Mouse (Mus musculus) intestine, embryonic 14.5 days (tissue): Measurements from ENCODE around the gene Cdk6. TPM values are rescaled to one million over a fixed set of nuclear protein-coding genes. Genes with fewer than 3 reads are reported as not detected.
"Not testable (repeated sequence)": the region's sequence is repeated elsewhere in the genome, so short reads cannot be mapped to it uniquely, and the experiment has no call there.

Source experiments
- ATAC-seq: fragments of 200-750 bp; cut with Nextera tagmentation; replicated peaks from 2 replicates; pipeline ENCODE4 v1.8.0; 2017; ENCODE audit warnings: low read depth, moderate number of reproducible peaks, moderate TSS enrichment, moderate library complexity; ENCODE audit not compliant: low FRiP score, low TSS enrichment
- DNase-seq: peaks from one replicate; pipeline ENCODE4 v3.0.0-alpha.2; 2018; ENCODE audit warnings: low spot score
- H3K27ac ChIP-seq: fragments of 300-500 bp; sonication (generic); 2 replicates; pipeline ENCODE4 v1.5.1; 2014; ENCODE audit warnings: low read depth, mild to moderate bottlenecking, control low read depth
- H3K27me3 ChIP-seq: fragments of 300-500 bp; sonication (generic); replicated peaks from 2 replicates; pipeline ENCODE4 v1.6.1; 2014; ENCODE audit warnings: low read length, control low read depth; ENCODE audit not compliant: control insufficient read depth, insufficient read depth
- H3K36me3 ChIP-seq: fragments of 300-500 bp; sonication (generic); 2 replicates; pipeline ENCODE4 v1.6.1; 2014; ENCODE audit warnings: low read length, control low read depth; ENCODE audit not compliant: control insufficient read depth, insufficient read depth
- H3K4me1 ChIP-seq: fragments of 300-500 bp; sonication (generic); replicated peaks from 2 replicates; pipeline ENCODE4 v1.6.1; 2014; ENCODE audit warnings: low read length, control low read depth, mixed read lengths; ENCODE audit not compliant: control insufficient read depth, insufficient read depth
- H3K4me2 ChIP-seq: fragments of 300-500 bp; sonication (generic); 2 replicates; pipeline ENCODE4 v1.6.1; 2014; ENCODE audit warnings: low read length
- H3K4me3 ChIP-seq: fragments of 300-500 bp; sonication (generic); 2 replicates; pipeline ENCODE4 v1.5.1; 2014; ENCODE audit warnings: low read depth, low read length, control low read depth, mixed read lengths
- H3K9ac ChIP-seq: fragments of 300-500 bp; sonication (generic); 2 replicates; pipeline ENCODE4 v1.6.1; 2014; ENCODE audit warnings: mild to moderate bottlenecking, low read length
- H3K9me3 ChIP-seq: fragments of 300-500 bp; sonication (generic); 2 replicates; pipeline ENCODE4 v1.6.1; 2016; ENCODE audit warnings: low read length, control low read depth; ENCODE audit not compliant: control insufficient read depth
- WGBS: fragments of 180-500 bp; shearing (Covaris S2); extraction: QIAGEN DNeasy Blood & Tissue Kit; methylation state at CpG from one replicate; pipeline ENCODE4 v1.1.7; 2014; 5-methylcytosine and 5-hydroxymethylcytosine counted together
- polyA plus RNA-seq: library from polyadenylated mRNA; unstranded; fragments of >200 nt; fragmentation: Nextera tagmentation; extraction: Ambion mirVana; gene quantifications from 2 replicates; pipeline ENCODE4 v1.2.1, GENCODE M21; 2014

Cdk6 gene
- polyA plus RNA-seq, 1 experiment from 2014 or later: 41.3 TPM

DNA sequence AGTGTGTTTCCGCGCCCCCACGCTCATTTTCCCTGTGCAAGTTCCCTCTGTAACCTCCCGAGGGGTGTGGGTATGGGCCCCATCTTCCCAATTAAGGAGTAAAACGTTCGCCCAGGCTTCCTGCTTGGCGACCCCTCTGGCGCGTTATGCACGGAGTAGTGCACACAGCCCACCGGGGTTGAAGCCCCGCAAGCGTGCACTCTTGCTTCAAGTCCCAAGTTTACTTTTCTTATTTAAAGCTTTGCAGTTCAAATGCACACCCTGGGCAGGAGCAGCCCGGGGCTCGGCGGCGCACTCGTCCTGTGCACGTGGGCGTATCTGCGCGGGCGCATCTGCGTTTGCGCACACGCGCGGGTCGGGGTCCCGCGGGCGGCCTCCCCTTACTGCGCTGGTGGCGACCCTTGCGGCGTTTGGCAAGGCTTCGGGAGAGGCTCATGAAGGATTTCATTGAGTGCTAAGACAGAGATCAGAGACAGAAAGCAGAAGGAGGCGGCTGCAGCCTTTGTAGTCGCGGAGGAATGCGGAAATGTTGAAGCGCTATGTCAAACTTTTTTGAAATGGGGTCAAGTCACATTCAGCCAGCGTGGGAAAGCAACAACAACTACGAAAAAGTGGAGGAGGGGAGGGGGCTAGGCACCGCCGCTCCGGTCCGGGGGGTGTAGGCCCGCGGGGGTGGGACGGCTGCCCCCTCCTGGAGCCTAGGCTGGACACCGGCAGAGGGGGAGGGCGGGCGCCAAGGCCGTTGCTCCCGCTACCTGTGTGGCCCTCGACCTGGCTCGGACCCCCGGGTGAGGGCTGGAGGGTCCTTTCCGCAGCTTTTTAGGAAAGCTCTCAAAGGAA lies 866 bp downstream of the Cdk6 start:
- ATAC-seq (peak; percentile 54), DNase-seq (peak; percentile 87)
- H3K4me2 ChIP-seq: peak overlapping the region; percentile 85
- WGBS: under 1% methylated on average over 59 of the region's 60 CpGs
- no peaks in the 10 kb centered on the region for H3K27me3 ChIP-seq
- no peaks in the 10 kb centered on the region for H3K36me3 ChIP-seq
- H3K9me3 ChIP-seq: no peaks in the 10 kb centered on the region
- peaks cover 4% of the 10 kb centered on the region; the same call in 1 of the 2 replicates for H3K4me1 ChIP-seq
- peak overlapping the region; percentile 79 for H3K9ac ChIP-seq
- peak overlapping the region; percentile 65 for H3K4me3 ChIP-seq
- H3K27ac ChIP-seq: peak overlapping the region; percentile 88

DNA sequence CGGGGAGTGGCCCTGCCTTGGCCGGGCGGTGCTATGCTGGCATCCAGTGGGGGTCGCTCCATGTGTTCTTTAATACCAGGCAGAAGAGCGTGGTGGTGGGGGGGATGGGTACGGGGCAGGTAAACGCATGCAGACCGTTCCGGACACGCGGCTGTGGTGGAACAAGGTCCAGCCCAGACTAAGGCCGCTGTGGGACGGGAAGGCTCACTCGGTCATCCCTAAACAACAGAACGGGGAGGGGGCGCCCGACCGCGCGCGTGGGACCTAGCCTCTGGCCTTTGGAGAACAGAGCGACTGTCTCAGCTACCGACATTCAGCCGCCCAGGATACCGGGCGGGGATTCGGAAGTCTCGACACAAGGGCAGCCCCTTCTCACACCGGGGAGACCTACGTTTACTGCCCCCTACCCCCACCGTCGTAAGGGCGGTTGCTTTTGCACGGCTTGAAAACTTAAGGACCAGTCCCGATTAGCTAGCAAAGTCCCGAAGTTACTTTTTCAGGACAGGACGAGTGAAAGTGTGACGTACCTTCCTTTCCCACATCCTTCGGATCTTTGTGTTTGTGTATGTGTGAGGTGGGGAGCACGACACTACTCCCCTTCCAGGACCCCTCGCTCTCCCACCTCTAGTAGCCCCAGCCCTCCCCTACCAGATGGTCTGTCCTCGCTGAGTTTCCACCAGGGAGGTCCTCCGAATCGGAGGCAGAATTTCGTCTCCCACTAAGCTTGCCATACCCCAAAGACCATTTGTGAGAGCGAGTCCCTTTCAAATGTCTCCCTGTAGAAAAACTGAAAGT lies 1.7 kb downstream of the Cdk6 start:
- Histone ChIP-seq H3K4me3 (peak overlapping the region; percentile 65), H3K9ac (peak overlapping the region; percentile 79), H3K27me3 (no peaks in the 10 kb centered on the region), H3K36me3 (no peaks in the 10 kb centered on the region), H3K27ac (peak overlapping the region; percentile 88), H3K4me2 (peak overlapping the region; percentile 85), H3K4me1 (peaks cover 4% of the 10 kb centered on the region; the same call in 1 of the 2 replicates), H3K9me3 (no peaks in the 10 kb centered on the region)
- WGBS: under 1% methylated on average over 46 of the region's 46 CpGs
- DNase-seq: peak; percentile 87
- ATAC-seq: peak; percentile 54

DNA sequence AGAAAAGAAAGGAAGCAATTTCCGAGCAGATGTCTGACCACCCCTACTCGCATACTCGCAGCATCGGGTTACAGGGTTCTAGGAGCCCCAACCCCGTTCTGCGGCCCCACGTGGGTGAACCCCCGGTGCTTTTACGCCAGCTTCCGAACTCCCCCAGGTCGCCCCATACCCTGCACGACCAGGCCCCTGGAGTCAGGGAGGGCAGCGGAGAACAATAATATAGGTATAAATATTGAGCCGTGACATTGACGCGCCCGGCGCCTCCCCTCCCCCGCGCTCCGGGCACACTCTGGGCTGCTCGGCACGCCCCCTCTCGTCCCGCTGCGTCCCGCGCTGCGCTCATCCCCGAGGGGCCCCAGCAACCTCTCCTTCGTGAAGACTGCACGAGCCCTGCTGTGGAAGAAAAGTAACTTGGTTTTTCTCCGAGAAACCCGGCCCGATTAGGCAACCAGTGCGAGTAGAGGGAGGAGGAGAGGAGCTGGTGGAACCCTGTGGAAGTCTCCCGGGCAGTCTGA lies 2.3 kb downstream of the Cdk6 start:
- no peaks in the 10 kb centered on the region for H3K9me3 ChIP-seq
- no peaks in the 10 kb centered on the region for H3K36me3 ChIP-seq
- WGBS: under 1% methylated on average over 37 of the region's 37 CpGs
- peak overlapping the region; percentile 88 for H3K27ac ChIP-seq
- H3K27me3 ChIP-seq: no peaks in the 10 kb centered on the region
- peak overlapping the region; percentile 79 for H3K9ac ChIP-seq
- H3K4me1 ChIP-seq: peaks cover 4% of the 10 kb centered on the region; the same call in 1 of the 2 replicates
- H3K4me3 ChIP-seq: peak overlapping the region; percentile 65
- peak overlapping the region; percentile 85 for H3K4me2 ChIP-seq
- DNase-seq (peak; percentile 87), ATAC-seq (peak; percentile 63)

DNA sequence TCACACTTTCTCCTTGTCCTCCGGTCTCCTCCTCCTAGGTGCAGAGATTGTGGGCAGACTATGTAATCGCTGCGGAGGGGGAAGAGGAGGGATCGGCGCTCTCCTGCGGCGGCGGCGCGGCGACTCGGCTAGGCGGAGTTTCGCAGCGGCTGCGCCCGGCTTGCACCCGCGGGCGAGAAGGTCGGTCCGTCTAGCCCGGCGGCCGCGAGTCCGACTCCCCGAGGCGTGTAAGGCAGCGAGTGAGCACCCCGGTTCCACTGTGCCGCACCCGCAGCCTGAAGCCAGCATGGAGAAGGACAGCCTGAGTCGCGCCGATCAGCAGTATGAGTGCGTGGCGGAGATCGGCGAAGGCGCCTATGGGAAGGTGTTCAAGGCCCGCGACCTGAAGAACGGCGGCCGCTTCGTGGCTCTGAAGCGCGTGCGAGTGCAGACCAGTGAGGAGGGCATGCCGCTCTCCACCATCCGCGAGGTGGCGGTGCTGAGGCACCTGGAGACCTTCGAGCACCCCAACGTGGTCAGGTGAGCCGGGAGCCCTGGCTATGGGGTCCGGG lies 2.9 kb downstream of the Cdk6 start:
- no peaks in the 10 kb centered on the region for H3K27me3 ChIP-seq
- no peaks in the 10 kb centered on the region for H3K9me3 ChIP-seq
- H3K9ac ChIP-seq: peak overlapping the region; percentile 79
- ATAC-seq (peak; percentile 66), DNase-seq (peak; percentile 89)
- H3K4me1 ChIP-seq: peaks cover 4% of the 10 kb centered on the region; the same call in 1 of the 2 replicates
- peak overlapping the region; percentile 85 for H3K4me2 ChIP-seq
- WGBS: under 1% methylated on average over 55 of the region's 58 CpGs
- no peaks in the 10 kb centered on the region for H3K36me3 ChIP-seq
- peak overlapping the region; percentile 88 for H3K27ac ChIP-seq
- H3K4me3 ChIP-seq: peak overlapping the region; percentile 65

DNA sequence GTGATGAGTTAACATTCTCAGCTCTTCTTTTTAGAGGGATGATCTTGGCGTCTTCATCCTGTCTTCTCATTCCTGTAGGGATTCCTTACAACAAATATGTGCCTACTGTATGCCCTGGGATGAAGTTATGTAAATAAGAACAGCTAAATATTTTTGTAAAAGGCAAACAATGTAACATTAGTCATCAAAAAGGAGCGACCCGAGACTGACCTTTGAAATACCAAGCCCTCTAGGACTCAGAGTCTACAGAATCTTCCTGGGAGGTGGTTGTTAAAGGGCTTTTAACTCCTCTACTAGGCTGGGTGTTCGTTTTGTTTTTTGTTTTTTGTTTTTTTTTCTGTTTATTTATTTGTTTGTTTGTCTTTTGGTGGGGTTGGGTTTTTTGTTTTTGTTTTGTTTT lies 4.3 kb downstream of the Cdk6 start:
- H3K4me3 ChIP-seq: 0 out of 2 replicates have a peak overlapping the region, but pooled peaks have one; percentile 1
- not testable (repeated sequence) for H3K36me3 ChIP-seq, H3K9ac ChIP-seq, H3K27ac ChIP-seq, DNase-seq, H3K9me3 ChIP-seq, ATAC-seq, H3K4me1 ChIP-seq, H3K27me3 ChIP-seq
- H3K4me2 ChIP-seq: peak overlapping the region; percentile 85
- WGBS: 36% methylated on average over 4 of the region's 4 CpGs

DNA sequence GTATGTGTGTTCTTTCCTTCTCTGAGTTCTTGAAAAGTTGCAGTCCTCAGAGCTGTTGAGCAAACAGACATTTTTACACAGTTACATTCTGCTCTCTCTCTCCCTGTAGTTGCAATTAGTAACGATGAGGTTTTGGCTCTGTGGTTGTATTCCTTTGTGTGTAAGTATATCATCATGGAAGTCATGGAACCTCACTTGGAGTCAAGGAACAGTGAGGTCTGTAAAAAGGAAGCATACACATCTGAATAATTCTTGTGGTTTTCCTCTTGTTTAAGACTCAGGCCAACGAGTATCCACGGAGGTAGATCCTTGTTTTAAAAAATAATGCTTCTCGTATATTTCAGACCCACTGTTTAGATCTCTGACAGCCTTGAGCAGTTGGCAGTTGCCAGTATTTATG lies 8.1 kb downstream of the Cdk6 start:
- not testable (repeated sequence) for H3K27ac ChIP-seq, H3K9ac ChIP-seq, H3K4me2 ChIP-seq, H3K36me3 ChIP-seq, H3K4me3 ChIP-seq, H3K4me1 ChIP-seq, H3K9me3 ChIP-seq, ATAC-seq, H3K27me3 ChIP-seq
- DNase-seq: peak; percentile 18
- WGBS: 59% methylated on average over 4 of the region's 4 CpGs

DNA sequence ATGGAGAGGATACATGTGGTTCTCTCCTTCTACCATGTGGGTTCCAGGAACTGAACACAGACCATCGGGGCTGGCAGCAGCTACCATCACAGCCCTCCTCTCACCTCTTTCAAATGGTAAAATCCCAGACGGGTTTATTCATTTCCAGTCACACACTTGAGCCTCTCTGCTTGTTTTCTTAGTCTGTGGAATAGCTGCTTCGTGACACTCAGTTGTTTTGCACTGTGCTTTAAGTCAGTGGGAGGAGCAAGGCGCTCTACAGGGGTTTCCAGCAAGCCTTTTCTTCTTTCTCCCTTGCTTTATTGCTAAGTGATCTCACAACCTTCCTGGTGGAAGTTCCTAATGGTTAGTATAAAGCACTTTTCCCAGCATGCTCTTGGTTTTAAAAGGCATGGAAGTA lies 10.6 kb downstream of the Cdk6 start:
- not testable (repeated sequence) for DNase-seq
- WGBS: 70% methylated on average over 4 of the region's 4 CpGs

DNA sequence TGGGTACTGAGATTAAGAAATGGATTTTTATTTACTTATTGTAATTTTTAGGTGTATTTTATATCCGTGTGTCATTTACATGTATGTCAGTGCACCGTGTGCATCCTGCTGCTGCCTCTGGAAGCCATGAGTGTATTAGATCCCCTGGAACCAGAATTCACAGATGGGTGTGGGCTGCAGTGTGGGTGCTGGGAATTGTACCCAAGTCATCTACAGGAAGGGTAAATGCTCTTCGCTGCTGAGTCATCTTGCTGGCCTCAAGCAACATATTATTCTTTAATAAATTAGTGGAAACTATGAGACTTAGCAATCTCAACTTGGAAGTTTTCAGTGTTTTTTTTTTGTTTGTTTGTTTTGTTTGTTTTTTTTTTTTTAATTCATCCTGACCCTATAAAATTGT lies 11.0 kb downstream of the Cdk6 start:
- no peaks in the 10 kb centered on the region for H3K27me3 ChIP-seq
- ATAC-seq (no peak), DNase-seq (no peak)
- no peak overlapping the region for H3K27ac ChIP-seq
- no peaks in the 10 kb centered on the region for H3K4me1 ChIP-seq
- no peak overlapping the region for H3K4me2 ChIP-seq
- peaks cover 4% of the 10 kb centered on the region; the same call in 1 of the 2 replicates for H3K36me3 ChIP-seq
- 88% methylated on average over 3 of the region's 3 CpGs for WGBS
- H3K4me3 ChIP-seq: no peak overlapping the region
- H3K9ac ChIP-seq: no peak overlapping the region
- H3K9me3 ChIP-seq: no peaks in the 10 kb centered on the region

More for the DNA sequence above, 10.6 kb downstream of the Cdk6 start:
- not testable (repeated sequence) for H3K4me3 ChIP-seq, H3K27ac ChIP-seq, H3K4me2 ChIP-seq, H3K36me3 ChIP-seq, ATAC-seq, H3K4me1 ChIP-seq, H3K27me3 ChIP-seq, H3K9ac ChIP-seq, H3K9me3 ChIP-seq
